Mouse (Mus musculus) hindbrain, postnatal 0 days (tissue): ENCODE results near the gene Ccdc181. TPM values are rescaled to one million over a fixed set of nuclear protein-coding genes. Genes with fewer than 3 reads are reported as not detected.

Source experiments
- ATAC-seq: fragments of 200-750 bp; cut with Nextera tagmentation; 2 replicates; pipeline ENCODE4 v1.8.0; 2017; ENCODE audit warnings: mild to moderate bottlenecking, moderate TSS enrichment, moderate library complexity
- DNase-seq: peaks from one replicate; pipeline ENCODE4 v3.0.0-alpha.2; 2015; ENCODE audit warnings: low spot score
- H3K27ac ChIP-seq: fragments of 300-500 bp; sonication (generic); 2 replicates; pipeline ENCODE4 v1.5.1; 2014; ENCODE audit warnings: mild to moderate bottlenecking
- H3K27me3 ChIP-seq: fragments of 300-500 bp; sonication (generic); 2 replicates; pipeline ENCODE4 v1.6.1; 2014; ENCODE audit warnings: low read length, mixed read lengths; ENCODE audit not compliant: insufficient read depth
- H3K36me3 ChIP-seq: fragments of 300-500 bp; sonication (generic); 2 replicates; pipeline ENCODE4 v1.6.1; 2014; ENCODE audit warnings: low read length, mixed read lengths; ENCODE audit not compliant: insufficient read depth
- H3K4me1 ChIP-seq: fragments of 300-500 bp; sonication (generic); 2 replicates; pipeline ENCODE4 v1.6.1; 2014; ENCODE audit warnings: antibody characterized with exemption, low read length, mixed read lengths; ENCODE audit not compliant: insufficient read depth
- H3K4me2 ChIP-seq: fragments of 300-500 bp; sonication (generic); 2 replicates; pipeline ENCODE4 v1.6.1; 2014; ENCODE audit warnings: low read depth, mild to moderate bottlenecking, low read length, moderate library complexity, mixed read lengths
- H3K4me3 ChIP-seq: fragments of 300-500 bp; sonication (generic); 2 replicates; pipeline ENCODE4 v1.5.1; 2014; ENCODE audit warnings: low read length
- H3K9ac ChIP-seq: fragments of 300-500 bp; sonication (generic); replicated peaks from 2 replicates; pipeline ENCODE4 v1.6.1; 2014; ENCODE audit warnings: mild to moderate bottlenecking, low read length, moderate library complexity, mixed read lengths
- H3K9me3 ChIP-seq: fragments of 300-500 bp; sonication (generic); 2 replicates; pipeline ENCODE4 v1.6.1; 2016; ENCODE audit warnings: low read length, mixed read lengths
- CTCF ChIP-seq: IDR thresholded peaks from 2 replicates; pipeline ENCODE4 v1.5.1; 2016; ENCODE audit warnings: antibody characterized with exemption, control low read depth, low read depth
- WGBS: fragments of 180-500 bp; shearing (Covaris S2); extraction: QIAGEN DNeasy Blood & Tissue Kit; methylation state at CpG from one replicate; pipeline ENCODE4 v1.1.7; 2014; 5-methylcytosine and 5-hydroxymethylcytosine counted together
- polyA plus RNA-seq: library from polyadenylated mRNA; unstranded; fragments of >200 nt; fragmentation: Nextera tagmentation; extraction: Ambion mirVana; gene quantifications from 2 replicates; pipeline ENCODE4 v1.2.1, GENCODE M21; 2015
- total RNA-seq: library from RNA; depleted of rRNA; stranded (reverse); fragments of >200 nt; gene quantifications from 2 replicates; pipeline ENCODE4 v1.2.3, GENCODE M21; 2014

Gene Ccdc181
- total and polyA plus RNA-seq, 2 experiments from 2014 or later: 5.8 to 25.0 TPM

DNA sequence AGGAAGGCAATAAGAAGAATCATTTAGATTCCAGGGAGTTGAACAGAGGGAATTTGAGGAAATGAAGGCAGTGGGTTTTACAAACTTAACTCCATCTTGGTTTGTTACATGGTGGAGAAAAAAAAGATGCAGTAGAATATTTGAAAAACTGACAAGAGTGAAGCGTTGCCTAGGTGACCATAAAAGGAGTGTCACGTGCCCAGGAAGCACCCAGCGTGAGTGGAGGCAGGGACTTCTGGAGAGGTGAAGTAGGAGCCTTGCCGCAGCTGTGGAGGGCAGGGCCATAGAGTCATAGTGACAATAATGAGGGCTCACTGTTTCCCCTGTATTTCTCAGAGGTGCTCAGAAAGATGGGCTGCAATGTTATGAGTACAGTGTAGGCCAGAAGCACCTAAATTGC lies 3.9 kb downstream of the Ccdc181 start:
- 77% methylated on average over 4 of the region's 4 CpGs for WGBS
- Histone ChIP-seq H3K36me3 (peaks cover 11% of the 10 kb centered on the region; the same call in 1 of the 2 replicates), H3K4me1 (no peaks in the 10 kb centered on the region), H3K9me3 (no peaks in the 10 kb centered on the region), H3K4me3 (no peak overlapping the region), H3K9ac (no peak overlapping the region), H3K27me3 (no peaks in the 10 kb centered on the region), H3K27ac (no peak overlapping the region), H3K4me2 (no peak overlapping the region)
- TF ChIP-seq CTCF: no peak
- ATAC-seq: no peak
- no peak for DNase-seq

DNA sequence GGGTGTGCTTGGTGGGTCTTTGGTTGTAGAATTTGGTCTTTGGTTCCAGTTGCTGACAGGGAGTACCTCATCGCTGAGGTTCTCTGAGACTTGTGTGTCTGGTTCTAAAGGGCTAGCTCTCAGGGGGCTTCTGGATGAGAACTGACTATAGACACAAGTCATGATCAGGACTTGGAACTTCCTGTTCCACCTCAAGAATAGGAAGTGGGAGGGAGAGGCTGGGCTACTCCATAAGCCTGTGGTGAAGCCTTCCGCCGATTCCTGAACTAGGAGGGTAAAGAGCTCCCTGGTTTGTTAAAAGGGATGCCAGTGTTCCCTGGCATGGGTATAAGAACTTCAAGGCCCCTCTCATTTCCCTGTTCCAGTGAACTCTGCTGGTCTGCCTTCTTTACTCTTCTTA lies 8.6 kb downstream of the Ccdc181 start:
- Histone ChIP-seq H3K27me3 (no peaks in the 10 kb centered on the region), H3K27ac (no peak overlapping the region), H3K4me1 (no peaks in the 10 kb centered on the region), H3K4me2 (no peak overlapping the region), H3K9me3 (no peaks in the 10 kb centered on the region), H3K36me3 (peaks cover 12% of the 10 kb centered on the region; the same call in 1 of the 2 replicates), H3K4me3 (no peak overlapping the region), H3K9ac (no peak overlapping the region)
- no peak for TF ChIP-seq CTCF
- 95% methylated on average over 3 of the region's 3 CpGs for WGBS
- ATAC-seq: no peak
- DNase-seq: no peak

DNA sequence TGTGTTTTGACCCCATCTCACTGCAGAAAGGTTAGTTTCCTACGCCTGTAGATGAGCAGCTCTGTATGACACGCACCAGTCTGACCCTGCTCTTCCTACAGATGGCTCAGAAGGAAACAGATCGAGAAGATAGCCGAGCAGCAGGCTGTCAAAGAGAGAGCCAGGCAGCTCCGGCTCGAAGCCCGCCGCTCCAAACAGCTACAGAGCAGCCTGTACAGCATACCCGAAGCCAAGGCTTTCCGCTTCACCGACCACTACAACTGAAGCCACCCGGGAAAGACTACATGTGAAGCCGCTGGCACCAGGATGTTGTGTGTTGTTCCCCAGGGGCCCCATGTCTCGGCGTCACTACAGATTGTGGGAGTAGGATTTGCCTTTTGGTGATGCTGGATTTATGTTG lies 12.0 kb downstream of the Ccdc181 start:
- 41% methylated on average over 15 of the region's 15 CpGs for WGBS
- H3K27ac ChIP-seq: no peak overlapping the region
- H3K27me3 ChIP-seq: no peaks in the 10 kb centered on the region
- no peaks in the 10 kb centered on the region for H3K9me3 ChIP-seq
- peak; percentile 87 for ATAC-seq
- peak; percentile 49 for DNase-seq
- H3K36me3 ChIP-seq: peaks cover 23% of the 10 kb centered on the region; the same call in 1 of the 2 replicates
- no peak overlapping the region for H3K4me3 ChIP-seq
- H3K4me1 ChIP-seq: no peaks in the 10 kb centered on the region
- no peak overlapping the region for H3K4me2 ChIP-seq
- no peak overlapping the region for H3K9ac ChIP-seq
- TF ChIP-seq CTCF: no peak

DNA sequence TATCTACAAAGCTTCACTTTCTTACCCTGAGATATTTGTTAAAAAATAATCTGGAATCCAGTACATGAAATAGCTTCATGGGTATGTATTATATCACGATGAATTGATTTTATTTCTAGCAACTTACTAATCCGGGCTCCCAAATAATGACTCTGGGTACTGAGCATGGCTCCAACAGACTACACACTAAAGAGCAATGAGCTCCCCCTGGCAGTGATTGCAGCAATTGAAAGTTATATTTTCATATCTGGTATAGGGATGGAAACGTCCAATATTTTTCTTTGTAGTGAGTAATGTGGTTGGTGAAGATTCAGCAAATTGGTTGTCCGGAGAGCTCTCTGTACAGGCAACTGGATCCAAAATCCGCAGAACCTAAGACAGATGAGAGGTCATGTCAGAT lies 16.7 kb downstream of the Ccdc181 start:
- Histone ChIP-seq H3K4me1 (no peaks in the 10 kb centered on the region), H3K27ac (no peak overlapping the region), H3K9ac (no peak overlapping the region), H3K27me3 (no peaks in the 10 kb centered on the region), H3K4me2 (no peak overlapping the region), H3K36me3 (peaks cover 24% of the 10 kb centered on the region), H3K4me3 (no peak overlapping the region), H3K9me3 (no peaks in the 10 kb centered on the region)
- 0 out of 2 replicates have a peak, but pooled peaks have one; percentile 13 for TF ChIP-seq CTCF
- WGBS: 93% methylated on average over 5 of the region's 5 CpGs
- DNase-seq: peak; percentile 16
- no peak for ATAC-seq

DNA sequence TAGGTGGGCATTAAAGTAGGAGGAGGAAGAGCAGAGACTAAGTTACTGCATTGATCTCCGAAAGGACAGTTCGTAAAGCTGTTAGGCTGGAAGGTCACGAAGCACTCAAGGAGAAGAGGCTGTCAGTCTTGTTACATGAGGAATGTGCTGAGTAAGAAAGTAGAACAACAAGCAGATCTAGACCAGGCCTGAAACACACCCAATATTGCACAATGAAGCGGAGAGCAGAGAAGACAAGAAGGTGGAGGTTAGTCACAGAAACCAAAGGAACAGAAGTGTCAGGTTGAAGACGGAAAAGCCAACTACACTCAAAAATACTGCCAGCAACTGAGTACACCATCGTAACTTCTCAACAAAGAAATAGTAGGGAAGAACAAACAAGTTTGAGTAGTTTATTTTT lies 18.7 kb downstream of the Ccdc181 start:
- no peak for ATAC-seq
- no peak for DNase-seq
- Histone ChIP-seq H3K27me3 (no peaks in the 10 kb centered on the region), H3K27ac (no peak overlapping the region), H3K9ac (no peak overlapping the region), H3K4me3 (no peak overlapping the region), H3K36me3 (peaks cover 37% of the 10 kb centered on the region), H3K4me2 (no peak overlapping the region), H3K9me3 (no peaks in the 10 kb centered on the region), H3K4me1 (no peaks in the 10 kb centered on the region)
- 94% methylated on average over 6 of the region's 6 CpGs for WGBS
- TF ChIP-seq CTCF: no peak

DNA sequence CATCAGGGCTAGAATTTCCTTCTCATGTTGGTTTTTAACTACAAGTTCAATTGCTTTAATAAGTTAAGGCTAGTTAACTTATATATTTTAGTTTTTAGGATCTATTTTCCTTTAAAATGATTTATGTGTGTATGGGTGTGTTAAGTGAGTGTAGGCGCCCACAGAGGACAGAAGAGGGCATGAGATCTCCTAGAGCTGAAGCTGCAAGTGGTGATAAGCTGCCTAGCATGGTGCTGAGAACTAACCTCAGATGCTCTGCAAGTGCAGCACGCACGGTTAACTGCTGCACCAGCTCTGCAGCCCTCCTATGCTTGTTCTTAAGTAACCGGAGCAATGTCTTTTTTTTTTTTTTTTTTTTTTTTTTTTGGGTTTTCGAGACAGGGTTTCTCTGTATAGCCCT lies 21.1 kb downstream of the Ccdc181 start:
- no peak for DNase-seq
- 97% methylated on average over 4 of the region's 5 CpGs for WGBS
- no peaks in the 10 kb centered on the region for H3K9me3 ChIP-seq
- no peak overlapping the region for H3K9ac ChIP-seq
- no peak overlapping the region for H3K4me3 ChIP-seq
- TF ChIP-seq CTCF: no peak
- no peaks in the 10 kb centered on the region for H3K4me1 ChIP-seq
- ATAC-seq: no peak
- peaks cover 42% of the 10 kb centered on the region for H3K36me3 ChIP-seq
- H3K4me2 ChIP-seq: no peak overlapping the region
- no peak overlapping the region for H3K27ac ChIP-seq
- H3K27me3 ChIP-seq: no peaks in the 10 kb centered on the region

DNA sequence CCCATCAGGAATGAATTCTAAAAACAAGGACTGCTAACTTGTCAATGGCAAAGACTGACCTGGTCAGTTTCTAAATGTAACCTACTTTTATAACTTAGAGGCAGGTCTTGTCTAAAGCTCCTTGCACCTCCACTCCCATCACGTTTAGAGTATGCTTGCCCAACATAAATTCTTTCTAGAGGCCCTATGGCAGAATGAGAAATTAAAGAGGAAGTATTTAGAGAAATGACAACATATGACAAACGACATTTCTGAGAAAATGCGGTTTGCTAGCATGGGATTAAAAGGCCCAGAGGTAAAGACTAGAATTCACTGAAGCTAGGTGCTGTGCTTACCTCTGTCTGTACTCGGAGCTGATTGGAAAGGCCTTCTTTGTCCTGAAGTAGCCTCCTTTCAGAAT lies 26.6 kb downstream of the Ccdc181 start:
- H3K27me3 ChIP-seq: no peaks in the 10 kb centered on the region
- H3K4me2 ChIP-seq: no peak overlapping the region
- no peak overlapping the region for H3K9ac ChIP-seq
- H3K27ac ChIP-seq: no peak overlapping the region
- no peaks in the 10 kb centered on the region for H3K4me1 ChIP-seq
- DNase-seq (no peak), ATAC-seq (no peak)
- no peak overlapping the region for H3K4me3 ChIP-seq
- WGBS: 94% methylated on average over 4 of the region's 4 CpGs
- H3K9me3 ChIP-seq: no peaks in the 10 kb centered on the region
- no peak for TF ChIP-seq CTCF
- peaks cover 36% of the 10 kb centered on the region for H3K36me3 ChIP-seq
